Mouse (Mus musculus): ENCODE data around the gene Rilpl1.
"Not testable (repeated sequence)": the region's sequence is repeated elsewhere in the genome, so short reads cannot be mapped to it uniquely, and the experiment has no call there.

The Rilpl1 gene

DNA sequence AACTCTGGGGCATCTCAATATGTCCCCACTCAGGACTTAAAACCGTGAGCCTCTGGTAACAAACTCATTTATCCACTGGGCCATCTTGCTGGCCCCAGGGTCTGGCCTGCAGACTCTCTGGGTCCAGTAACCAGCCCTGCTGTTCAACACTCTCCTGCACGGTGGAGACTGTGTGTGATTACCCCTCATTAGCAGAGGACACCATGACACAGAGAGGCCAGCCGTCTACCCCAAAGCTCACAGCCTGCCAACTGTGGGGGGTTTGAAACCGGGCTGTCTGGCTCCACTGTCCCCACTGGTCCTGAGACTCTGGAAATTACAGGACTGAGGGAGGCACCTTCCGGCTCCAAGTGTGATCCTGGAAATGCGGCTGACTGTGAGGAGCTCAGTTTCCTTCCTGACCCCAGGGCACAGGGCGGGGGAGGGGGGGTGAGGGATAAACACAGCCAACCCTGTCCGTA lies 2.0 kb downstream of the Rilpl1 start:
- peak; percentile 40 for DNase-seq

DNA sequence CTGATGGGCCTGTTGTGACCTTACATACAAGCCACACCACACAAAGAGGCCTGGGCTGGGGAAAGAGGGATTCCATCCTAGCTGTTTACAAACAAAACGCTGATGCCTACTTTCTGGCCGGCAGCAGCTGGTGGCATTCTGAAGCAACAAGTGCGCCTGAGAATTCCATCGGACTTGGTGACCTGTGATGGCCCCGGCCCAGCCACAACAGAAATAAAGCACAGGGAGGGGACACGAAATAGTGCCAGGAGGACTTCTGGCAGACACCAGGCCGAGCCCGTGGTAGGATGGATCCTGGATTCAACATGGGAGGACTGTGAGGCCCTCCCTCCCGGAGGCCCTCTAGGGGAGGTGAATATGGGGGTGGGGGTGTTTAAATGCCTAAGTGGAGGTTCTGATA lies 2.4 kb downstream of the Rilpl1 start:
- no peak for DNase-seq

DNA sequence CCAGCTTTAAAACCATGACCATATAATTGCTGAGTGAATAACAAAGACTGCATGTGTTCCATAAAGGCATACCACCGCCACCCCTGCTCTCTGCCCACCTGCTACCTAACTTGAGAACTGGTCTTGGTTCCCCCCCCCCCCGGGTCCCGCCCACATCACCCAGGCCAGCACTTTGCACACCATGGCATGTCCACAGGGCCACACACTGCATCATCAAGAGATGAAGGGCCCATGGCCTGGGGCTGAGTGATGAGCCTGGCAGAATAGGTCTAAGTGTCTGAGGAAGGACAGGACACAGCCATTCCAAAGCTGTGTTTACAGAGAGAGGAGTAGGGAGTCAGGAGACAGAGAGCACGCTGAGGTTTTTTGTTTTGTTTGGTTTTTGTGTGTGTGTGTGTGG lies 2.8 kb downstream of the Rilpl1 start:
- DNase-seq: no peak

DNA sequence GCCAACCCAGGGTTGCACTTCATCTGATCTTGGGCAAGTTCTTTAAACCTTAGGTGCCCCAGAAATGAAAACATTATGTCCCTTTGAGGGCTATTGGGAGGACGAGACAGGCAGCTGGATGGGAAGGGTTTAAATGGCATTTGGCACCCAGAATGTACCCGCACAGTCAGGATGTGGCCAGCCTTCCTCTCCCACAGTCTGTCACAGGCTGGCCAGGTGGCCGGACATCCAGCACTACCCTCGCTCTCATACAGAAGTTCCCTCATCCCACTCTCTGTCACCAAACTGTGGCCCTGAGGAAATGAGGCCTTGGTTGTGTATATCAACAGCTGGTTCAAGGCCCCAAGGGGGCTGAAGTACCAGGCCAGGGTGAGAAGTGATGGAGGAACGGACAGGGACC lies 6.2 kb downstream of the Rilpl1 start:
- no peak for DNase-seq

DNA sequence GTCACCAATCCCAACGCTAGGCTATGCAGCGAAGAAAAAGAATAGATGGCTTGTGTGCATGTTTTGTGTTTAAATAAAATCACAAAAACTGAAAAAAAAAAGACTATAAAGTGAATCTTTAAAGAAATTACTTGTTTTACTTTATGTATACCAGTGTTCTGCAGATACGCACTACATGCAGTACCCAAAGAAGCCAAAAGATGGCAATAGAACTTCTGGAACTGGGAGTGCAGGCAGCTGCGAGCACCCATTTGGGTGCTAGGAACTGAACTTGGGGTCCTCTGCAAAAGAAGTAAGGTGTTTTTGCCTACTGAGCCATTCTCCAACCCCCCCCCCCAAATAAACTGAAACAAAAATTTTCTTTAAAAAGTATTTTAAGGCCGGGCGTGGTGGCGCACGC lies 8.2 kb downstream of the Rilpl1 start:
- no peak for DNase-seq

DNA sequence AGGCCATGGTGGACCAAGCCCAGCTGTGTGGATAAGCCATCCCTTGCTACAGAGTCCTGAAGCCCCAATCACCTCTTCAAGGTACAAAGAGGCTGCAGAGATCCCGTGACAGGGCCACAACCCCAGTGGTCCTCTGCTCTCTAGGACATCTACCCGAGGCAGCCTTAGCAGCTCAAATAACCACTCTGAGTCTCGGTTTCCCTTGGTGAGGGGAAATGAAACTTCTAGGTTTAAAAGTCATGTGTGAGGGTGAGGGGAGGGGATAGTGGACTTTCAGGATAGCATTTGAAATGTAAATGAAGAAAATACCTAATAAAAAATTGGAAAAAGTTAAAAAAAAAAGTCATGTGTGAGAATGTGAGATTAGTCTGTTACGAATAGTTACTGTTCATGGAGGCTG lies 9.6 kb downstream of the Rilpl1 start:
- no peak for DNase-seq

DNA sequence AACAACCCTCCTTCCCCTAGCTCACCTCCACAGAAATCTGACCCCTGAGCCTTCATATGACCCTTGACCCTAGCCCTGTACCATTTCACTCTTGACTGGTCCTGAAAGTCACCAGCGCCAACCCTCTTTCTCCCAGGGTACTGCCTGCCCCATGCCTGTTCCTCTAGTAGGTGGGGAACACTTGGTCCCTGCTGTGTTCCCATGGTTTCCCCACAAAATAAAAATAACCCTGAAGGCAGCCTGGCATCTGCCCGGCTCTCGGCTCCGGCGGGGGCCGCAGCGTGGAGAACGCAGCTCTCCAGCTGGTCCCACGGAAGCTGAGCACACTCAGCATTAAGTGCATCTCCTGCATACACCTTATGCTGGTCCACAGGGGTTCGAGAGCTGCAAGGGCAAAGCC lies 12.5 kb downstream of the Rilpl1 start:
- no peak for DNase-seq

DNA sequence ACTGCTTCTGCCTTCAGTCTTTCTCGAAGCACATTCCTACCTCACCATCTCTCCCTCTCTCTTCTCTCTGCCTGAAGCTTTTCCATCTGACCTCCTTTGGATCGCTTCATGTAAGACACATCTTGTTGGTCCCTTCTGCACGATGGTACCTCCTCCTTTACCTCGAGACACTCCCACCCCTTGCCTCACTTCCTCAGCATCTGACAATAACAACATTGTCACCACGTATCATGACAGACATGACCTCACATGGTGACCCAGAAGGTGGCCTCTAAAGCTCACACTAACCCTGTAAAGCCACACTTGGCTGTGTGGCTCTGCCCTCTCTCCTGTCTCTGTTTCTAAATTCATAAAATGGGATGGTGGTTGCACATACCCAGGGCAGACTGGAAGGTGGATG lies 15.4 kb downstream of the Rilpl1 start:
- no peak for DNase-seq

DNA sequence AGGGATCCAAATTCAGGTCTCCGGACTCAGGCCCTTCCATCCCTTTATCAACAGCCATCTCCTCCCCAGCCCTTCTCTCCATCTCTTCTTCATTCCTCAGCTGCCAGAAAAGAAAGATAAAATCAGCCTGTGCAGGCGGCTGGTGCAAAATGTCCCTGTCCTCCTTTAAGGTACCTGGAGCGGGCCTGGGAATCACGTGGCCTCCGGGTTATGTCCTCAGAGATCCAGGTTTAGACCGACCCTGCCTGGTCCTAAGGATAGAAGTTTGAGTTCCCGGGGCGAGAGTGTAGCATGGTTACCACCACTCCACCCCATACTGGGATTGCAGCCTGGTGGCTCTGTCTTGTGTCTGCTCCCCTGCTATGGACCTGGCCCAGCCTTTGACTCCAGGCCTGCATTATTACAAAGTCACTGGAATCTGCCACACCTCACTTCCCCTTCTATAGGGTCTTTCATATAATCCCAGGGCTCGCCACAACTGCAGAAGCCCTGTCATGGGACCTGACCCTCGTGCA lies 20.6 kb downstream of the Rilpl1 start:
- DNase-seq: no peak

DNA sequence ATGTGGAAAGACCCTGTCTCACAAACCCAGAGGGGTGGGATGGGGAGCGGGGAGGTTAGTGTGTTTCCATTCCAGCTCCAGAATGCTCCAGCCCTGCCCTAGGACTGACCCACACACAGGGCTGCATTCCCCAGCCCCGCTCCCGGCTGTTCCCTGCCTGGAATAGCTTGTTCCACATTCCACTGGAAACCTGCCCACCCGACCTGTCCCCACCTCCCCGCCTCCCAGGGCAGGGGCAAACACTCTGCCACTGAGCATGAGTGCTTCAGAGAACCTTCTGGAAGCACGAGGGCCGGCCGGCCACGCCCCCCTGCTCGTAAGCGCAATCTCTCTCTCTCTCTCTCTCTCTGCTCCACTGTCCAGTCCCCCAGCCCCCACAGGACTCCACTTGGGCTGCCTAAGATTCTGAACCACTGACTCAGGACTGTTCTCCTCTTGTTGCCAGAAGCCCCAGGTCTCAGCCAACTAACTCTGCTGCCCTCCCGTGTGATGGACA lies 21.4 kb downstream of the Rilpl1 start:
- peak; percentile 89 for DNase-seq

DNA sequence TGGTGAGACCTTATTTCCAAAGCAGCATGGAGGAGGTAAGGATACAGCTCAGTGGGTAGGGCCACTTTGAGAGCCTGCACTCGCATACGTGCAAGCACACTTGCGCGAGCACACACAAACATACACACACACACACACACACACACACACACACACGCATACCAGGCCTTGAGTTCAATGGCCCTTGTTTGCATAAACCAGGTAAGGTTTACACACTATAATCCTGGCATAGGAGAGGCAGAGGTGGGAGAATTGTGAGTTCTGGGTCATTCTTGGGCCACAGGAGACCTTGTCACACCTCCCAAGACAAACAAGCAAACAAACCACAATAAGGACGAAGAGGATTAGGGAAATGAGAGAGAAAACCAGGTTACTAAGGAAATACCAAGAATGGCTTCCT lies 22.0 kb downstream of the Rilpl1 start:
- DNase-seq: no peak

DNA sequence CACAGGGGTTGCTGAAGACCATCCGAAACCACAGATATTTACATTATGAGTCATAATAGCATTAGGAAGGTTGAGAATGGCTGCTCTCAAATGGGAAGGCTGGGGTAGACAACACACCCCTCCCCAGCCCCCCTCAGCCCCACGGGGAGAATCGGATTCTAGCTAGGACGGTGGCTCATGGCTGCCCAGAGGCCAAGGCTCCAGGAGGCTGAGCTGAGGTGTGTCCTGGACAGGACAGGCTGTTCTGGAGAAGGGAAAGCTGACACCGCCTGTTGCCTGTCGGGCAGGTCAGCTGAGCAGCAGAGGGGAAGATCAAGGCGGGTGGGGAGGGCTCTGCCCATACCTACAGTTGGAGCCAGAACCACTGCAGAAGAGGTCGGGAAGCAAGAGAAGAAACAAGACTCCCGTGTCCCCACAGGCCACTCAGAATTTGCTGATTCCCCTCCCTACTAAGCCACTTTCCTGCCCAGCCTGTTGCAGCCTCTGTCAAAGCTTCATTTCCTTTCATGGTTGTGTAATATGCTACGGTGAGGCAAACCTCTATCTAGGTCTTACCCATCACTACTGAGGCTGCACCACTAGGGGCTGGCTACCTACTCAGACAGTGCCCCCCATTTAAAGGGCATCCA lies 24.3 kb downstream of the Rilpl1 start:
- DNase-seq: no peak

DNA sequence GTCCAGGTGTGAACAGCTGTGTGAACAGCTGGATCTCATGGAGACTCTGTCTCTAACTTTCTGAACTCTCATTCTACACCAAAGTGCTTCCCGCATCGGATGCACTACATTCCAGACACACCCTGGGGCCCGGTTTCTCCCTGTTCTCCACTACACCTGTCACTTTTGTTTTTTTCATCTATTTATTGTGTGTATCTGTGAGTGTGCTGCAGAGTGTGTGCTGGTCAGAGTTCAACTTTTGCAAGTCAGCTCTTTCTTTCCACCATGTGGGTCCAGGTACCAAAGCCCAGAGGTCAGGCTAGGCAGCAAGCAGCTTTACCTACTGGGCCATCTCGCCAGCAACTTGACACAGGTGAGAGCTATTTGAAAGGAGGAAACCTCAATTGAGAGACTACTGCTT lies 26.0 kb downstream of the Rilpl1 start:
- no peak for DNase-seq

DNA sequence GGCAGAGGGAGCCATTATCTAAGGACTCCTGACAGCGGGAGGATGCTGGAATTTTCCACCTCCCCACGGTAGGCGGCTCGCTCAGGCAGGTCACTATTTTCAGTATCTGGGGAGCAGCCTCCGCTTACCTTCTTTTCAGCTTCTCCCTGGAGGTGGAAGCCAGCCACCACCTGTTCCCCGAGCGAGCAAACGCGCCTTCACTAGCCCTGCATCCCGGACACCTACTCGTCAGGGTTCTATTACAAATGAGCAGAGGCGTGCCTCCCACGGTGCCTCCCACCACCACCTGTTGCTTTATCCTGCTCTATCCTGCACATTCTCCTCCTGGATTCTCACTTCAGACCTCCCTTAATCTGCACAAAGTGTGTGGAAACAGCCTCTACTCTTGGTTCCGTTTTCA lies 27.4 kb downstream of the Rilpl1 start:
- no peak for DNase-seq

DNA sequence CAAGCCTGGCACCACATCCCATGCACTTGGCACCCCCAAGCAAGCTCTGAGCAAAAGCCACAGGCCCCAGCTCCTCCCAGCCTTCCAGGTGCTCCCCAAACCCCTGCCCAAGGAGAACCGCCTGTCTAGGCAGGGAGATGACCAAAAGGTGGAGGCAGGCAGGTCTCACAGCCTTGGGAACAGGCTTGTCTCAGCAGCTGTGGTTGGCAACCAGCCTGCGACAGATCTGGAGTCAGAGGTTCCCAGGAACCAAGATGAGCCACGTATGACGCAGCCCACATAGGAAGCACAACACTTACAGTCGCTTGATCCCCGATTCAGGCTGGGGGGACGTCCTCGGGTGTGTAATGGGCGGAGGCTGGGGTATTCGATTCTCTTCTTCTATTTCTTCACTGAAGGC lies 29.6 kb downstream of the Rilpl1 start:
- DNase-seq: no peak

DNA sequence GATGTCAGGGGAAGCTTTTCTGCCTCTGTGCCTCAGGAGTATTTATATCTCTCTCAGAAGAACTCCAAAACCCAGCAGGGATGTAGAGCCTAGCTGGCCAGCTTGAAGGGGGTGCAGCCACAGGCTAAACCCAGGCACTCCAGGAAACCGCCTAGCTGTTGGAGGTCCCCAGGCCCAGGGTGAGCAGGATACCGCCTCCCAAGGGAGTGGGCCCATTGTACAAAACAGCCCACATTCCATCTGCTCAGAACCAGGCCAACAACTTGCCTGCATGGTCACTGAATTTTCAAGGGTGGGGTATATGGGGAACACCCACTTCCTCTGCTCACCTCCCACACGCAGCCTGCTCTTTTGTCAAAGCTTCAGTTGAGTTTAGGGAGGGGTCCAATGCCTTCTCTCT lies 30.6 kb downstream of the Rilpl1 start:
- no peak for DNase-seq

DNA sequence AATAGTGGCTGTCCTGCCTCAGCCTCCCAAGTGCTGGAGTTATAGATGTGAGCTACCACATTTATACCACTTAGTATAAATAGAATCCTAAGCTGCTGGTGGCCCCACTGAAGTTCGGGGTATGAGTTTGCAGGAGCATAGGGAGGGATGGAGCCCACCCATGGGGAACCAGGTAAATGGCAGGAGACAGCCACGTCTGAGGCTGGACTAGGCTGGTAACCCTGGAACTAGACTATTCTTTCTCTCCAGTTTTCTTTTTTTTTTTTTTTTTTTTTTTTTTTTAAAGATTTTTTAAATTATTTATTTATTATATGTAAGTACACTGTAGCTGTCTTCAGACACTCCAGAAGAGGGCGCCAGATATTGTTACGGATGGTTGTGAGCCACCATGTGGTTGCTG lies 31.2 kb downstream of the Rilpl1 start:
- not testable (repeated sequence) for DNase-seq

DNA sequence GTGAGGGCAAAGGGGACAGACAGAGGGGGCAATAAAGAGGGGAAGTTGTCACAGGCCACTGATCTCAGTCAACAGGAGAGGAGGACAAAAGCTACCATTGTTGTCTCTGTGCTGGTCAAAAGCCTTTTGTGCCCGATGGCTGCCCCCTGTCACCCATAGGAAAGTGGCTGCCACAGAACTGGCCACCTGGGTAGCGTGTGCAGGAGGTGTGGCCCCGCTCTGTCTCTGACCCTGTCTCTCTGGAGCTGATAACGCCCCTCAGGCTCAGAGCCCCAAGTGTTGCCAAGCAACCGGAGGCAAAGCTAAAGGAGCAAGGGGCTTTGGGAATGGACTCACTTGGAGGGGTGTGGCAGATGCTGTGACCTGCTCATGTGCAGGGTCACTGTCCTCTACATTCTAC lies 32.2 kb downstream of the Rilpl1 start:
- DNase-seq: no peak

DNA sequence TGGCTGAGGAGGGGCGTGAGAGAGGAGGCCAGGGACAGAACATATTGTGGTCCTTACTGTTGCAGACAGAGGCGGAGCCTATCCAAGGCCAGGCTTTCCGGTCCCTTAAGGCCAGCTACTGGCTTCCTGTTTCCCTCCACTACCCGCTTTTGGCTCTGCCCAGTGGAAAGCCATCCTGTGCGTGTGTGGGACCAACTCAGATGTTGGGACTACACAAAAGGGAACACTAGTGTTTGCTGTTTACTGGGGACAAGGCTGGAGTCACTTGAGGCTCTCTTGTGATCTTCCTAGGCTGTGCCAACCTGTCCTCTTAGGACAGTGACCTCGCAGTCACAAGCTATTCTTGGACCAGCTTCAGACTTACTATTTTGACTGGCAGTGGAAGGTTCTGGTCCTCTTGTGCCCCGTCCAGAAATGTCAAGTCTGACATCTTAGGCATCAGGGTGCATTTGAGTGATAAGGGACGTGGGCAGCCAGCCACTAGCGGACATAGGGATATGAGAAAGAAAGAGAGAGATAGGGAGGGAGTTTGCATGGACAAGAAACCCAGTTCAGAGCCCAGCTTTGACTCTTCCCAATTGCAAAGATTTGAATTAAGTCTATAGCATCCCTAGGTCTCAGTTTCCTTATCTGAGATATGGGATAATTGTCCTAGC lies 32.8 kb downstream of the Rilpl1 start:
- DNase-seq: peak; percentile 42

DNA sequence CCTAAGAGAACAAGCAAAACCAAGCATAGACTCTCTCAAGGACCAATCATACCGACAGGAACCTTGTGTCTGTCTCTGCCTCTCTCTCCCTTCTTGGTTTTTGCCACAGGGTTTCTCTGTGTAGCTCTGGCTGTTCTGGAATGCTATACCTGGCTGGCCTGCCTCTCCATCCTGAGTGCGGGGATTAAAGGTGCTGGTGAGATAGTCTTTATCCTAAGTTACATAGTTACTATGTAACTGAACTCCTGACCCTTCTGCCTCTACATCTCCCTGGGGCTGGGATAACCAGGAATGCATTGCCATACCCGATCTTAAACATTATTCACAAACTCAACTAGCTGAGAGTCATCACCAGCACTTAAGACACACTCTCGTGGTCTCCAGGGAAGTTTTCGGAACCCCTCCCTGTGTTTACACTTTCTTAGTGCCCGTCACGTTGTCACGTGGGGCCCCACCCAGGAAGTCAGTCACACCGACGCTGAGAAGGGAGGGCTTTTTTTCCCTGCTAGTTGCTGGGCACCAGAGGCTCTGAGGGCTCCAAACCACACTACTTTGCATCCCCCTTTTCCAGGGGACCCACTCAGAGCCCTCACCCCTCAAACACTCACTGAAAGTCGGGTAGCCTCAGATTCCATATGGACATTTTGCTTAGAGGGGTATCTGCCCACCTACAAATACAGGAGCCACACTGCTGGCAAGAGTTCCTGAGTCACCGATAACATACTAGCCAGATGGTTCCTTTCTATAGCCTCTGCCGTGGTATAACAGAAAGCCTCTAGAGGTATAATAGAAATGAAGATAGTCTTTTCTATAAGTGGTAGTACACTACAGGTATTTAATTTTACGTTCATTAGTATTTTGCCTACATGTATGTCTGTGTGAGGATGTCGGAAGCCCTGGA lies 34.3 kb downstream of the Rilpl1 start:
- DNase-seq: no peak

DNA sequence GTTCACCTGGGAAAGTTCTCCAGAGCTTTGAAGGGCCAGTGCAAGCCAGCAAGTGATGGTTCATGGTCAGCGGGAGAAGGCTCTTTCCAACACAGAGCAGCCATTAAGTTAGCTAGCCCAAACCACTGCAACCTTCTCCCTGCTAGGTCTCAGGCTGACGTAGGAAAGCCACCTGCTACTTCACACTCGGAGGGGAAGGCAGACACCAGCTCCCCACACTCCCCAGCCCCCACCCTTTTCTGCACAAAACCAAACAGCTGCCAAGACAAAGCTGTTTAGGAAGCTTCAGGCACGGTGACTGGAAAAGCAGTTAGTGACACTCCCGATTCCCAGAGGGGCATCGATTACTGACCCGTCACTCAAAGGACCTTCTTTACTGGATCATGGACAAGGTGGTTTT lies 35.6 kb downstream of the Rilpl1 start:
- no peak for DNase-seq

DNA sequence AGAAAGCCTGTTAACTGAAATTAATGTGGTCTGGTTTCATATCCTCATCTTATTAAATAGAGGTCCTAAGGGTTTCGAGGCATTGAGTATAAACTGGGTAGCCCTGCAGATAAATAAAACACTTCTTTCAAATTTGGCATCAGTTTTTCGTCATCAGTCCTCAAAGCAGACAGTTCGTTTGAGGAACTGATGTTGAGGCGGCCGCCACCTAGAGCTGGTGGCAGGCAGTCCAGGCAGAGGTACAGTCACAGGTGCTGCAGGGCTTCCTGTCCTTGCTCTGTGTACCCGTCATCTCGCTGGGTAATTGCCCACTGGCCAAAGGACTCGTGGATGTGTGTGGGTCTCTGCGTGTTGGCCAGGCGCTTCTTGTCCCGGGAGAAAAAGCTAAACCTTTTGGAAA lies 37.7 kb downstream of the Rilpl1 start:
- no peak for DNase-seq

DNA sequence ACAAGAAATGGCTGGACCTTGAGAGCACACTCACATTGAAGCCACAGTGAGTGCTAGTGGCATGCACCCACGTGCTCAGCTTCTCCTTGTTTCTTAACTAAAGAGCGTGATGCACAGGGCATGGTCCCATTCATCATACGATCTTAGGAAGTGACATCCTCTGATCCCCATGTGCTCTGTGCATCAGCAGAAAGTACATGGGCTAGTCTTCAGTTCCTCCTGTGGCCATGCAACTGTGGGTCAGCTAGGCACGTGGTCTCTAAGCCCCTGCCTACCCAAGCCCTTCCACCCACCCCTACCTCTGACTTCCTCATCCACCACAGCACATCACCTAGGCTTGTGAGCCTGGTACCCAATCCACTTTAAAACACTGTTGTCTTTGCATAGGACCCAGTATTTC lies 38.6 kb downstream of the Rilpl1 start:
- no peak for DNase-seq

DNA sequence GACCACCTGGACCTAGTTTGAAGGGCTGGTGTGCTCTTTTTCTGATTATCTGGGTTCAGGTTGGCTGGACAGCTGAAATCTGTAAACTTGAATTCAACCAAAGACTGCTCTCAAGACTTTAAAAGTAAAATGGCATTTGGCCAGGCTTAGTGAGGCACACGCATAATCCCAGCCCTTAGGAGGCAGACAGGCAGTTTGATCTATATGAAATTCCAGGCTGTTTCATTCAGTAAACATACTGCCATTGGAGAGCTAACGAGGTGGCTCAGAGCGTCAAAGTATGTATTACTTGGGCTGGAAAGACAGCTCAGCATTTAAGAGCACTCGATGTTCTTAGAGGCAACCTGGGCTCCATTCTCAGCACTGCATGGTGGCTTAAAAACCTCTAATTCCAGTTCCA lies 39.5 kb downstream of the Rilpl1 start:
- DNase-seq: no peak
